Mouse (Mus musculus) frontal cortex, adult 2 months (tissue): ENCODE data around the gene Timm50. TPM values are rescaled to one million over a fixed set of nuclear protein-coding genes. Genes with fewer than 3 reads are reported as not detected.

ENCODE experiments used
- DNase-seq, 2 experiments: peaks; one replicate each; pipeline ENCODE4 v3.0.0; 2022; ENCODE audit warnings: low spot score in 1 of 2; ENCODE audit errors: extremely low spot score in 1 of 2
- polyA plus RNA-seq: library from polyadenylated mRNA; depleted of rRNA; stranded (reverse); fragments of >200 nt; gene quantifications from 2 replicates; pipeline ENCODE4 v1.2.3, GENCODE M21; 2012

Gene Timm50
- polyA plus RNA-seq, 1 experiment = 53.0 TPM

DNA sequence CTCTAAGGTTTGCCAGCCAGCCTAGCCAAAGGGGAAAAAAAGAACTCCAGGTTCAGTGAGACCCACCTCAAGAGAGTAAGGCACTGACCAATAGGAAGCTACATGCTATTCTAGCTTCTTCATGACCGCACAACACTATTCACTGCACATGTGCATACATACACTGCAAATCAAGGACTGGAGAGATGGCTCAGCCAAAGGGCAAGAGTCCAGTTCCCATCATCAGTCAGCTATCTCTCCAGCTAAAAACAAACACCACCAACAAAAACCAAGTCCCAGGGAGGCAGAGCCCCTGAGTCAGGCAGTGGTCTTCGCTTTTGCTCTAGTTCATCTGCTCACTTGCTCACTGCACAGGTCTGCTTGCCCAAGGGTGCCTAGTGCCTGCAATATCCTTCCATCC, 16.4 kb upstream of the Timm50 start:
- no peak for DNase-seq

DNA sequence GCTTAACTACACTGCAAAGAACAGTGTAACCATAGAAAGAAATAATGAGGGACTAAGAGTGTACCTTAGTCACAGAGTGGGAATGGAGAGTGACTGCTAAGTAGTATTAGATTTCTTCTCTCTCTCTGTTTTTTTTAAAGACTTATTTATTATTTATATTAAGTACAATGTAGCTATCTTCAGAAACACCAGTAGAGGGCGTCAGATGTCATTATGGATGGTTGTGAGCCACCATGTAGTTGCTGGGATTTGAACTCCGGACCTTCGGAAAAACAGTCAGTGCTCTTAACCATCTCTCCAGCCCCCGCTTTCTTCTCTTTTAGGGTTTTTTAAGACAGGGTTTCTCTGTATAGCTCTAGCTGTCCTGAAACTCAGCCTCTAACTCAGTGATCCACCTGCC, 14.6 kb upstream of the Timm50 start:
- no peak for DNase-seq

GRCm38 (mm10) chr7:28325293-28325692, 13.4 kb upstream of the Timm50 start:
- no peak for DNase-seq

GRCm38 (mm10) chr7:28321974-28322720, 10.3 kb upstream of the Timm50 start:
- no peak for DNase-seq

GRCm38 (mm10) chr7:28318714-28319113, 6.8 kb upstream of the Timm50 start:
- no peak for DNase-seq

DNA sequence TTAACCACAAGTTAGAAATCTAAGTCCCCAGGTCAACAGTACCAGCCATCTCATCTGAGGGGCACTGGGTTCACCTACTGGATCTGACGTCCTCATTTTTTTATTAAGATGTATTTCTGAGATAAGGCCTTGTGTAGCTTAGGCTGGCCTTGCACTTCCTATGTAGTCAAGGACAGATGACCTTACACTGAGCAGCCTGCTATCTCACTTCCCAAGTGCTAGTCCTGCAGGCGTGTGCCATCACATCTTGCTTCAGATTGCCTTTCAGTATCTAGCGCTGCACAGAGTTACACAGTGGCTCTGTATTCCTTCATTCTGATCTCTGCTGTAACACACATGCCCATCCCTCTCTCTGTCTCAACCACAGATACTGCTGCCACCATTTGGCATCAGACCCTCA, 6.2 kb upstream of the Timm50 start:
- no peak for DNase-seq

GRCm38 (mm10) chr7:28311151-28311925, 534 bp downstream of the Timm50 start:
- peak in 1 of 2 experiments; percentile 11 for DNase-seq

- DNase-seq = no peak
These were observed 2.1 kb downstream of the Timm50 start for GRCm38 (mm10) chr7:28309737-28310136.

DNA sequence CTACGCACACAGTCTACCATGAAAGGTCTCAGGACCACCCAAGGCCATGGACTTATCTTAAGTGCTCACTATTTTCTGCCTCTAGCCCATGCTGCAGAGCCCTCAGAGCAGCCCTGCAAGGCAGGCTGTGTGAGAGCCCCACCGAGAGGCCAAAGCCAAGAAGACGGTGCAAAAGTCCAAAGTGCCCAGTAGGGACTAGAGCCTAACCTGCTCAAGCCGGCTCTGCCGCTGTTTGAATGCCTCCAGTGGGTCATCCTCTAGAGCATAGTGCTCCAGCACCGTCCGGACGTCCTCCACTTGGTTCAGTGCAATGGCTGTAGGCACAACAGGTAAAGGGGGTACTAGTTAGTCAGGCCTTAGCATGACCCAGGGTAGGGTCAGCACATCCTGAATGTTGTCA, 5.7 kb downstream of the Timm50 start:
- DNase-seq = no peak

DNA sequence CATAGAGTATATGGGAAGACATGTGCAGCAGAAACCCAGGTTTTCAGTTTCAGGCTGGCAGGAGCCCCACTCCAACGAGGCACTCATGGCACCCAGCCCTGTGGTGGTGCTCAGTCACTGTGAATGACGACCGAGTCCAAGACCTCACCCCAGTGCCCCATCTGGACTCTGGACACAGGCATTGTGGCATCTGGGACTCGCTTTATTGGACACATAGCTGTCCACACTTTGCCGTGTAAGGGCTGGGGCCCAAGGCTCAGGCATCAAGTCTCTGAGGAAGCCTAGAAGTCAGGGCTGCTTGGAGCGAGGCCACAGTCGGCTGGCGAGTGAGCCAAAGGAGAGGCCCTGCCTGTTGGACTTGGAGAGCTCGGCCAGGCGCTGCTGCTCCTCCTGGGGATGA, 6.2 kb downstream of the Timm50 start:
- DNase-seq = no peak

DNA sequence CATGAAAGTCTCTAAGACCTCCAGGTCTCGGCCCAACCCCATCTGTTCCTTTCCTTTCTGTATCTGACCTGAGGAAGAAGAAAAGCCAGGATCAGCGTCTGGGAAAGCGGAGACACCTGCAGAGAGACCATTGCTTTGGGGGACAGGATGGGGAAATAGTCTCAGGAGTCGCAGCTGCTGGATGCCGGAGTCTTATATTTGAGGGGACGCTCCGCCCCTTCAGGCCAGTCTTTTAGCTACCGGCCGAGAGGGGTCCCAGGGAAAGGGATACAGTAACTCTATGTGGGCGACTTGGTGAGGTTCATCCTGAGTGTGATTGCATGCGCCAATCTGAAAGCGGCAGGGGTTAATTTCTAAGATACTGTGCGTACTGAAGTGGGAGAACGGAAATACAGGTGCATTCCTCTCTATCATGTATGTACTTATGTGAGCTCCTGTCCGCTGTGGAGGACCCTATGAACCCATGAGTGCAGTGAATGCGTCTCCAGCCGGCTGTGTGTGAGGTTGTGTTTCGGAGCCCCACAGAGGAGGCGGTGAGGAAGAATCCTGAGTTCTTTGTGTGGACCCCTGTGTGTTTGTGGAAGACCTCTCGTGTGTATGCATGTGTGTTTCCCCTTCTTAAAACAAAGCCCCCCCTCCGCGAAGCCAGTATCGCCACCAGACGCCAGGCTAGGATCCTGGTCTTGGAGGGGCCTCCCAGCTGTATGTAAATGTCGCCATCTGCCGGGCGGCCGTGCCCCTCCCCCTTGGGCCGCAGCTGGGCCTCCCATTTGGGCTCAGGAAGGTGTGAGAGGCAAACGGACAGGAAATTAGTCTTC, 10.0 kb downstream of the Timm50 start, which contains the start of gene Dll3:
Gene Dll3 (minus strand): TSS at position 623 of the 818 bp plus-strand sequence.
- peak in 1 of 2 experiments; percentile 34 for DNase-seq

GRCm38 (mm10) chr7:28298837-28299625, 12.8 kb downstream of the Timm50 start:
- DNase-seq = peak in 1 of 2 experiments; percentile 71

- peak in 1 of 2 experiments; percentile 74 for DNase-seq
These were observed 17.4 kb downstream of the Timm50 start for GRCm38 (mm10) chr7:28294481-28294880.

GRCm38 (mm10) chr7:28290638-28291590, 21.0 kb downstream of the Timm50 start, which contains the start of gene Selenov:
TSS of gene Selenov (minus strand) at chr7:28291186.
- peak in 1 of 2 experiments; percentile 66 for DNase-seq

GRCm38 (mm10) chr7:28290165-28290564, 21.7 kb downstream of the Timm50 start:
- no peak for DNase-seq

DNA sequence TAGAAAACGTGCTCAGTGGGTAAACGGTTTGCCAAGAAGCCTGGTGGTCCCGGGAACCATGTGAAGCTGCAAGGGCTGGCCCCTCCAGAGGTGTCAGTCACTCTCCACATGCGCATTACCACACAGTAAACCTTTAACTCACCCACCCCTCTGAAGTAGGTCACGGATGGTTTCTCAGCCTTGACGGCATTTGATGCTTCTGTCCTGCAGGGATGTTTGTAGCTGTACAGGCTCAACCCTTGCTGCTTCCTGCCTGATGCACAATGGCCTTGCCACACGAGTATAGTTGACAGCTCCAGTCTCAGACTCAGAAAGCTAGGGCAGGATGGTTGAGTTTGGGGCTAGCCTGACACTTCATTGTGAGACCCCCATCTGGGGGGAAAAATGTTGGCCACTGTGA, 31.2 kb downstream of the Timm50 start:
- DNase-seq = no peak

DNA sequence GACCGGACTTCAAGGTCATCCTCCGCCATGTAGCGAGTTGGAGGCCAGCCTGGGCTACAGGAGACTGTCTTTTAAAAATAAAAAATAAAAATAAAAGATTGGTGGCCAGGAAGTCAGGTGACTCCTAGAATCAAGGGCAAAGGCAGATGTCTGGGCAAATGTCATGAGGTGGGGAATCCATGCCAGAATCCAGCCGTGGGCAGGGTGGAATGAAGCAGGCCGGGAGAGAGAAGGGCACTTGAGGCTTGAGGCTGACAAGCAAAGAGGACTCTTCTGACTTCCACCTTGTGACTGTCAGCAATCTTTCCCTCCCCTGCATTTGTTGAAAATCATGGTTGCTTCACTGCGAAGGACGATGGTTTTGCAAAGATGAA, 33.6 kb downstream of the Timm50 start:
- no peak for DNase-seq

- DNase-seq = peak; percentile 84 to 99
These were observed 34.1 kb downstream of the Timm50 start, which contains the start of gene Eid2b for GRCm38 (mm10) chr7:28277615-28278278. TSS of gene Eid2b (plus strand) at chr7:28277739.
